31 mouse cellular contexts compared by ENCODE assay signal in the genomic region with DNA sequence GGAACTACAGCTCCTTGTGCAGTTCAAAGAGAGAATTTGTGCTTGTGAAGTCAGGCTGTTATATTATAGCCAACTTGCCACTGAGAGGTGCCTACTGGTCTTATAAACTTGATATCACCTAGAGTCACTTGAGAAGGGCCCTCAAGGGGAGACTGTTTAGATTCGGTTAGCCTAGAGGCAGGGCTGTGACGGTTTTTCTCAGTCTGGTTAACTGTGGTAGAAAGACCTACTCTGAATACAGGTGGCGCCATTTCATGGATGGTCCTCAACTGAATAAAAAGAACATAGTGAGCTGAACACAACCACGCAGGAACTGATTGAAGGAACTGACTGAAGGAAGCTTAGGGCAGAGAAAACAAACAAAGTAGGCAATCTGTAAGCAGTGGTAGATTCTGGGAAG. TPM values are rescaled to one million over a fixed set of nuclear protein-coding genes. Genes with fewer than 3 reads are reported as not detected.
DNase-seq lines count a peak whose midpoint lies in the region; ATAC-seq and TF ChIP-seq lines count a peak whose summit lies in the region.
"Had no signal": no experiment of that assay in that cellular context is flagged by ENCODE, and none has a peak within 500 bp of the region (broad histone marks: within the 10 kb centered on the region; RNA-seq: fewer than 3 reads in every experiment).

No protein-coding gene starts in this region.

- H3K36me3 ChIP-seq in liver, embryonic 14.5 days (replicated peaks; ENCODE audit: control insufficient read depth, insufficient read depth, low read depth): no peaks in the 10 kb centered on the region
- H3K36me3 ChIP-seq: embryonic facial prominence, embryonic 12.5 days; heart, embryonic 12.5 days; midbrain, embryonic 15.5 days; neural tube, embryonic 13.5 days had no signal

- no peak overlapping the region for H3K9ac ChIP-seq in liver, embryonic 14.5 days (replicated peaks)
- H3K9ac ChIP-seq: embryonic facial prominence, embryonic 12.5 days; forebrain, postnatal 0 days; heart, embryonic 12.5 days; liver, embryonic 12.5 days; lung, embryonic 14.5 days; midbrain, embryonic 15.5 days; neural tube, embryonic 13.5 days had no signal

- ATAC-seq in liver, embryonic 14.5 days (ENCODE audit: insufficient read depth): no peak
- ATAC-seq in megakaryocyte-erythroid progenitor cell, adult 5-6 weeks (replicated peaks; ENCODE audit: low FRiP score, low TSS enrichment, poor library complexity, severe bottlenecking): no peak
- ATAC-seq: activated CD4-positive, CD25-positive, alpha-beta regulatory T cell, adult 4 months; forebrain, postnatal 0 days; hindbrain, postnatal 0 days; liver, embryonic 12.5 days; midbrain, embryonic 15.5 days; Patski had no signal

- no peak overlapping the region for H3K4me2 ChIP-seq in liver, embryonic 14.5 days (ENCODE audit: low read depth)
- H3K4me2 ChIP-seq: embryonic facial prominence, embryonic 12.5 days; heart, embryonic 12.5 days; liver, embryonic 12.5 days; lung, embryonic 14.5 days; midbrain, embryonic 15.5 days; neural tube, embryonic 13.5 days had no signal

- peak; percentile 7; the same call in 1 of the 2 replicates for TF ChIP-seq CTCF in liver, embryonic 14.5 days (IDR thresholded peaks at IDR 0.05; ENCODE audit: low read depth)

- 60% methylated on average over 4 of the region's 4 CpGs for WGBS in liver, embryonic 14.5 days (ENCODE audit: insufficient replicate concordance)

- no peaks in the 10 kb centered on the region for H3K9me3 ChIP-seq in liver, embryonic 14.5 days (ENCODE audit: control insufficient read depth, low read length)
- H3K9me3 ChIP-seq: embryonic facial prominence, embryonic 12.5 days; G1E; liver, embryonic 12.5 days; midbrain, embryonic 15.5 days; neural tube, embryonic 13.5 days had no signal

- no peak overlapping the region for H3K27ac ChIP-seq in liver, embryonic 14.5 days
- H3K27ac ChIP-seq: embryonic facial prominence, embryonic 12.5 days; hindbrain, postnatal 0 days; kidney, postnatal 0 days; liver, embryonic 12.5 days; midbrain, embryonic 15.5 days; neural tube, embryonic 13.5 days had no signal

- H3K4me3 ChIP-seq in liver, embryonic 14.5 days (ENCODE audit: insufficient read depth in 1 of 2, low read depth in 2 of 2, low read length in 2 of 2): no peak overlapping the region
- H3K4me3 ChIP-seq: embryonic facial prominence, embryonic 12.5 days; heart, embryonic 12.5 days; liver, embryonic 12.5 days; megakaryocyte, embryonic 14.5 days; midbrain, embryonic 15.5 days; myocyte; neural tube, embryonic 13.5 days had no signal

- TF ChIP-seq EP300 in liver, embryonic 14.5 days (IDR thresholded peaks at IDR 0.05; ENCODE audit: low read depth): no peak

- no peaks in the 10 kb centered on the region for H3K27me3 ChIP-seq in liver, embryonic 14.5 days (ENCODE audit: control insufficient read depth, insufficient read depth, low read length)
- H3K27me3 ChIP-seq: embryonic facial prominence, embryonic 12.5 days; heart, embryonic 12.5 days; liver, embryonic 12.5 days; megakaryocyte, embryonic 14.5 days; midbrain, embryonic 15.5 days; neural tube, embryonic 13.5 days; Patski had no signal

- peaks cover 11 to 12% of the 10 kb centered on the region in 2 experiments for H3K4me1 ChIP-seq in liver, embryonic 14.5 days (replicated peaks; ENCODE audit: control insufficient read depth in 2 of 2, insufficient read depth in 2 of 2, low read length in 1 of 2)

- no peak for DNase-seq in liver, embryonic 14.5 days (ENCODE audit: low read depth in 3 of 3, low spot score in 3 of 3)
- DNase-seq in liver (no peak), 416B (ENCODE audit: low read depth) (peak; percentile 42), ES-CJ7 (ENCODE audit: low read depth, low spot score) (peak; percentile 64)
- peak; percentile 38 for DNase-seq in thymus, postnatal 14 days
- no peak for DNase-seq in spleen, postnatal 14 days (ENCODE audit: low spot score in 2 of 2)
- DNase-seq: adrenal gland, postnatal 10 days; B cell, adult 2 months; cerebellum, adult 18-20 months; cerebellum, postnatal 25 days; forebrain, postnatal 0 days; gastrocnemius, postnatal 14 days; heart, adult 18-20 months; heart, postnatal 10 days; kidney, adult 18-20 months; lung, embryonic 14.5 days; right cerebral cortex, adult 18-20 months; right cerebral cortex, postnatal 4 days had no signal

RNA-seq across cellular contexts. Expression of gene Rngtt, which starts 3.0 kb away (rescaled TPM):
- polyA plus RNA-seq in liver, embryonic 14.5 days (2012; rRNA removed): 2.5 and 4.3 TPM in 2 replicates
- polyA plus RNA-seq in liver, embryonic 14.5 days (2014; fragmentation: Nextera tagmentation; extraction: Ambion mirVana): 11.3 and 12.6 TPM in 2 replicates
- total RNA-seq in megakaryocyte-erythroid progenitor cell, adult 5-6 weeks (2014; fragmentation: Nextera tagmentation): 34.7 and 35.4 TPM in 2 replicates
- total RNA-seq in megakaryocyte-erythroid progenitor cell, adult 5-6 weeks (2017): 69.1 and 72.8 TPM in 2 replicates

RNA-seq across cellular contexts. Expression of gene Pnrc1, which starts 17.2 kb away (rescaled TPM):
- polyA plus RNA-seq in liver, embryonic 14.5 days (2012; rRNA removed): 11.3 and 17.8 TPM in 2 replicates
- 30.9 and 37.4 TPM in 2 replicates for polyA plus RNA-seq in liver, embryonic 14.5 days (2014; fragmentation: Nextera tagmentation; extraction: Ambion mirVana)
- 46.4 and 53.7 TPM in 2 replicates for total RNA-seq in megakaryocyte-erythroid progenitor cell, adult 5-6 weeks (2014; fragmentation: Nextera tagmentation)
- total RNA-seq in megakaryocyte-erythroid progenitor cell, adult 5-6 weeks (2017): 98.0 and 124 TPM in 2 replicates

Comparison
In these comparisons a context has a peak if more than half of its experiments do, and no peak if none do; other contexts are left out.
1. DNase-seq: peak in 416B (single experiment), ES-CJ7 (single experiment) and thymus, postnatal 14 days (single experiment); none in liver, embryonic 14.5 days (0 of 3), liver (single experiment) and spleen, postnatal 14 days (0 of 2).